Mouse (Mus musculus): ENCODE results near the gene Pcmtd2.
"Not testable (repeated sequence)": the region's sequence is repeated elsewhere in the genome, so short reads cannot be mapped to it uniquely, and the experiment has no call there.

Gene Pcmtd2

GRCm38 (mm10) chr2:181837372-181838292 is at the start of gene Pcmtd2:
Gene Pcmtd2 (plus strand): TSS chr2:181837854.
- peak; percentile 82 for DNase-seq (ENCODE audit: low spot score)

GRCm38 (mm10) chr2:181789396-181789795 is 48.3 kb upstream of the Pcmtd2 start:
- DNase-seq (ENCODE audit: low spot score) = no peak

- not testable (repeated sequence) for DNase-seq (ENCODE audit: low spot score)
These were observed 44.5 kb upstream of the Pcmtd2 start for GRCm38 (mm10) chr2:181793186-181793585.

GRCm38 (mm10) chr2:181795641-181796130 is 42.0 kb upstream of the Pcmtd2 start:
- DNase-seq (ENCODE audit: low spot score) = no peak

GRCm38 (mm10) chr2:181797672-181798071 is 40.0 kb upstream of the Pcmtd2 start:
- no peak for DNase-seq (ENCODE audit: low spot score)

- DNase-seq (ENCODE audit: low spot score) = no peak
These were observed 8.5 kb upstream of the Pcmtd2 start for GRCm38 (mm10) chr2:181829032-181829650.

GRCm38 (mm10) chr2:181832745-181833144 is 4.9 kb upstream of the Pcmtd2 start:
- DNase-seq (ENCODE audit: low spot score) = no peak

- DNase-seq (ENCODE audit: low spot score) = peak; percentile 1
These were observed 633 bp downstream of the Pcmtd2 start for GRCm38 (mm10) chr2:181838293-181838680.

- peak; percentile 1 for DNase-seq (ENCODE audit: low spot score)
These were observed 8.2 kb downstream of the Pcmtd2 start for GRCm38 (mm10) chr2:181845709-181846394.

GRCm38 (mm10) chr2:181863791-181864535 is 26.3 kb downstream of the Pcmtd2 start, which contains the start of gene Polr3k:
Gene Polr3k (plus strand): TSS chr2:181864337.
- DNase-seq (ENCODE audit: low spot score) = peak; percentile 79

GRCm38 (mm10) chr2:181864536-181864860 is 26.8 kb downstream of the Pcmtd2 start:
- DNase-seq (ENCODE audit: low spot score) = no peak

GRCm38 (mm10) chr2:181866931-181867330 is 29.3 kb downstream of the Pcmtd2 start:
- DNase-seq (ENCODE audit: low spot score) = peak; percentile 57

GRCm38 (mm10) chr2:181871039-181871438 is 33.4 kb downstream of the Pcmtd2 start:
- no peak for DNase-seq (ENCODE audit: low spot score)

- no peak for DNase-seq (ENCODE audit: low spot score)
These were observed 41.2 kb downstream of the Pcmtd2 start for GRCm38 (mm10) chr2:181878903-181879302.

- DNase-seq (ENCODE audit: low spot score) = no peak
These were observed 45.5 kb downstream of the Pcmtd2 start for GRCm38 (mm10) chr2:181883022-181883749.

Data from ovary, postnatal 14 days (tissue).